In the genomic region with DNA sequence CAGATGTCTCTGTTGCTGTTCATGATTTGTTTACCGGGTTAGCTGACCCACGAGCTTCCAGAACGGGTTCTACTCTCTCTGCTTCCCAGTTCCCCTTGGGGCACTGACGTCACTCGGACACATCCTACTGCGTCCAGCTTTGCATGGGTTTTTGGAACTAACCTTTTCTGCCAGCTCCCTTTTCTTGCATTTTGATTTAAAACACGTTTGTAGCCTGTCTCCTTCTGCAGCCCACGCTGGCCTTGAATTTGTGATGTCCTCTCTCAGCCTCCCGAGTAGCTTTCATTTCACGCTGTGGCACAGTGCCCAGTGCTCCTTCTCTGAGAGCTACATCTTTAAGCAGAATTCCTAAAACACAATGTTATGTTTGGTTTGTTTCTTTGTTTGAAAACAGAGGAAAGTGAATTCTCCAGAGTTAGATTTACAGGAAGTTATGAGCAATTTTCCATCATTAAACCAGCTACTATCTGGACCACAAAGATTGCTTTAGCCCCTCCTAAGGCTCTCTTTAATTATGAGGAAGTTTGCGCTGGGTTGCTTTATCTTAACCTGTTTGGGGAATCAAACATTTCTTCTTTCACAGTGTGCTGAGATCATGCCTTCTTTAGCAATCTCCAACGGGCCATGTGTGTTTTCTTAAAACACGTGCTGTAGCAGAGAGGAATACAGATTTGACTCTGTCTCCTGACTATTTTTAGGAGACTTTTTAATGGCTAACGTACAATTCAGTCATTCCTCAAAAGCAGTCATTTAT, we compare ENCODE assay signal across 9 mouse cellular contexts. TPM values are rescaled to one million over a fixed set of nuclear protein-coding genes. Genes with fewer than 3 reads are reported as not detected.
DNase-seq lines count a peak whose midpoint lies in the region; ATAC-seq and TF ChIP-seq lines count a peak whose summit lies in the region.
"Had no signal": no experiment of that assay in that cellular context is flagged by ENCODE, and none has a peak within 500 bp of the region (broad histone marks: within the 10 kb centered on the region; RNA-seq: fewer than 3 reads in every experiment).

No protein-coding gene starts in this region.

- no peak for TF ChIP-seq POLR2A in cerebellum, adult 2 months (IDR thresholded peaks at IDR 0.05; ENCODE audit: borderline replicate concordance, insufficient read depth, low read length)
- no peak for TF ChIP-seq POLR2A in lung, adult 2 months (IDR thresholded peaks at IDR 0.05; ENCODE audit: borderline replicate concordance, extremely low read depth, low read depth, low read length)

- H3K4me3 ChIP-seq in cerebellum, adult 2 months (replicated peaks; ENCODE audit: insufficient read depth, low read depth, low read length): peak overlapping the region; percentile 36
- H3K4me3 ChIP-seq in lung, adult 2 months (replicated peaks; ENCODE audit: extremely low read depth, low read depth, low read length): peak overlapping the region; percentile 17
- H3K4me3 ChIP-seq in left cerebral cortex, adult 2 months: peak overlapping the region; percentile 24
- H3K4me3 ChIP-seq in stomach, postnatal 0 days (ENCODE audit: low read depth, low read length): peak overlapping the region; percentile 15; the same call in 1 of the 2 replicates
- no peak overlapping the region for H3K4me3 ChIP-seq in forebrain, embryonic 13.5 days
- H3K4me3 ChIP-seq: limb, embryonic 15.5 days had no signal

- H3K27me3 ChIP-seq in cerebellum, adult 2 months (ENCODE audit: control insufficient read depth, insufficient read depth, low read length): no peaks in the 10 kb centered on the region
- no peaks in the 10 kb centered on the region for H3K27me3 ChIP-seq in stomach, postnatal 0 days (ENCODE audit: control insufficient read depth, insufficient read depth, low read length)
- no peaks in the 10 kb centered on the region for H3K27me3 ChIP-seq in forebrain, embryonic 13.5 days
- H3K27me3 ChIP-seq: limb, embryonic 15.5 days had no signal

- no peaks in the 10 kb centered on the region for H3K4me1 ChIP-seq in cerebellum, adult 2 months (ENCODE audit: control insufficient read depth, insufficient read depth, low read length)
- H3K4me1 ChIP-seq in lung, adult 2 months (ENCODE audit: control insufficient read depth, insufficient read depth, low read length): no peaks in the 10 kb centered on the region
- H3K4me1 ChIP-seq in stomach, postnatal 0 days (replicated peaks; ENCODE audit: control insufficient read depth, insufficient read depth): no peaks in the 10 kb centered on the region
- H3K4me1 ChIP-seq in forebrain, embryonic 13.5 days: no peaks in the 10 kb centered on the region

- no peak for TF ChIP-seq CTCF in cerebellum, adult 2 months (IDR thresholded peaks at IDR 0.05; ENCODE audit: borderline replicate concordance, insufficient read depth, low read depth, low read length)
- TF ChIP-seq CTCF in lung, adult 2 months (IDR thresholded peaks at IDR 0.05; ENCODE audit: insufficient read depth, low read length): no peak
- TF ChIP-seq CTCF in left cerebral cortex, adult 2 months (IDR thresholded peaks at IDR 0.05): no peak
- no peak for TF ChIP-seq CTCF in stomach, postnatal 0 days (IDR thresholded peaks at IDR 0.05; ENCODE audit: low read depth)

- H3K9me3 ChIP-seq in stomach, postnatal 0 days (ENCODE audit: control insufficient read depth, low read length): no peaks in the 10 kb centered on the region
- no peaks in the 10 kb centered on the region for H3K9me3 ChIP-seq in forebrain, embryonic 13.5 days (replicated peaks)
- H3K9me3 ChIP-seq: limb, embryonic 15.5 days had no signal

- H3K27ac ChIP-seq in cerebellum, adult 2 months (ENCODE audit: insufficient read depth, low read length): no peak overlapping the region
- H3K27ac ChIP-seq in left cerebral cortex, adult 2 months: peak overlapping the region; percentile 50; the same call in 1 of the 2 replicates
- no peak overlapping the region for H3K27ac ChIP-seq in stomach, postnatal 0 days (replicated peaks)
- H3K27ac ChIP-seq in forebrain, embryonic 13.5 days: no peak overlapping the region
- H3K27ac ChIP-seq: limb, embryonic 15.5 days had no signal

- peak overlapping the region; percentile 41 for H3K4me2 ChIP-seq in stomach, postnatal 0 days (replicated peaks; ENCODE audit: low read depth)
- H3K4me2 ChIP-seq in forebrain, embryonic 13.5 days: no peak overlapping the region
- H3K4me2 ChIP-seq: limb, embryonic 15.5 days had no signal

- 54% methylated on average over 14 of the region's 14 CpGs for WGBS in cerebellum, adult 2 months
- 39% methylated on average over 14 of the region's 14 CpGs for WGBS in lung, adult 2 months
- WGBS in stomach, postnatal 0 days: 37% methylated on average over 14 of the region's 14 CpGs
- WGBS in forebrain, embryonic 13.5 days: 78% methylated on average over 14 of the region's 14 CpGs

- no peak overlapping the region for H3K9ac ChIP-seq in stomach, postnatal 0 days (ENCODE audit: low read length)
- H3K9ac ChIP-seq in forebrain, embryonic 13.5 days: no peak overlapping the region
- H3K9ac ChIP-seq: limb, embryonic 15.5 days had no signal

- intact Hi-C loops in left cerebral cortex, adult 2 months (cut with DNase I): no loop called here

- DNase-seq in cerebellum, adult 2 months: no peak
- DNase-seq in cerebellum, adult 9-10 months: no peak
- no peak for DNase-seq in lung, adult 2 months
- no peak for DNase-seq in lung, postnatal 36 days
- DNase-seq in left cerebral cortex, adult 2 months (ENCODE audit: extremely low spot score in 1 of 2, low spot score in 2 of 2): peak; percentile 11 to 29
- no peak for DNase-seq in stomach, postnatal 0 days (ENCODE audit: low spot score)
- DNase-seq in yolk sac, embryonic 10.5 days (ENCODE audit: low spot score): no peak

- no peak for TF ChIP-seq EP300 in stomach, postnatal 0 days (optimal IDR thresholded peaks at IDR 0.05)

- no peak for ATAC-seq in stomach, postnatal 0 days (ENCODE audit: low FRiP score, low TSS enrichment)
- no peak for ATAC-seq in forebrain, embryonic 13.5 days

- no peaks in the 10 kb centered on the region for H3K36me3 ChIP-seq in stomach, postnatal 0 days (ENCODE audit: control insufficient read depth, insufficient read depth, low read length)
- H3K36me3 ChIP-seq in forebrain, embryonic 13.5 days (ENCODE audit: poor library complexity, severe bottlenecking): no peaks in the 10 kb centered on the region
- H3K36me3 ChIP-seq: limb, embryonic 15.5 days had no signal

RNA-seq across cellular contexts. Expression of a gene that starts 33.8 kb away (rescaled TPM):
- polyA plus RNA-seq in cerebellum, adult 2 months (2012; rRNA removed): 0.05 and 0.19 TPM in 2 replicates
- polyA plus RNA-seq in lung, adult 2 months (2012; rRNA removed): 0.01 and 0.13 TPM in 2 replicates
- under 1 TPM; 0.23 to 0.25 TPM for total RNA-seq in left cerebral cortex, adult 2 months (2021)
- polyA plus RNA-seq in stomach, postnatal 0 days (2015; fragmentation: Nextera tagmentation; extraction: Ambion mirVana): 0.12 and 0.15 TPM in 2 replicates
- polyA plus RNA-seq in forebrain, embryonic 13.5 days (2015; fragmentation: Nextera tagmentation; extraction: Ambion mirVana): not detected in 2 replicates

Comparison
In these comparisons a context has a peak if more than half of its experiments do, and no peak if none do; other contexts are left out.
1. DNase-seq: peak in left cerebral cortex, adult 2 months (2 of 2); none in cerebellum, adult 2 months (0 of 2), cerebellum, adult 9-10 months (single experiment), lung, adult 2 months (single experiment), lung, postnatal 36 days (single experiment), stomach, postnatal 0 days (single experiment) and yolk sac, embryonic 10.5 days (single experiment).